Mouse (Mus musculus) adrenal gland (tissue): ENCODE measurements around the gene Dsp.

Experiments
- intact Hi-C: fragments of 180-260 bp; cut with DNase I; formaldehyde crosslinking; loops from one replicate; pipeline ENCODE4 v1.15.1; 2025
- long read RNA-seq, 2 experiments: library from polyadenylated mRNA; unstranded; transcript quantifications; one replicate each; pipeline ENCODE4 v2.0.0; 2020; ENCODE audit warnings: borderline replicate concordance in 1 of 2; ENCODE audit not compliant: insufficient replicate concordance in 1 of 2

The Dsp gene
- long read RNA-seq, experiment 1, result 0 reads
- long read RNA-seq, experiment 2, result 0 reads

DNA sequence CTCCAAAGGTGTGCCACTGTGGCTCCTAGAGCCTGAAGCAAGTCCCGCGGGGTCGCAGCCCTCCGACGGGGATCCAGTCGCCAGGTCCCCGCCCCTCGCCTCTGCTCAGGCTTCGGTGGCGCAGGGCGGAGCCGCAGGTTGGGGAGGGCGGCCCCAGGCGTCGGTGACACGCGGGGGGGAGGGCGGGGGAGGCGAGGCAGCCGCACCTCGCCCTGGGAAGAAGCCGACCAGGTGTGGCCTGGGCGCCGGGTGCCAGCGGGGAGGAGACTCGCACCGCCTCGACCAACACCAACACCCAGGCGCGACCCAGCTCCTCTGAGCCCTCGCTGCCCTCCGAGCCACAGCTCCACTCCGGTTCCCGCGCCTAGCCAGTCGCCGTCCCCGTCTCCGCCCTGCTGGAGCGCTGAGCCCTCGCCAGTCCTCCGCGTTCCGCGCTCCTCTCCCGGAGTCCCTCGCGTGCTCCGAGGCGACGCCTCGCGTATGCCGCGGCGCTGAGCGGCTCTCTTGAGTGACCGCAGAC, at the start of gene Dsp:
Gene Dsp, plus strand, starts transcription at position 226 of the 520 bp plus-strand sequence.
- intact Hi-C loops, result no loop called here

- intact Hi-C loops, result no loop called here
Observed at GRCm38 (mm10) chr13:38103406-38103805, 47.7 kb upstream of the Dsp start.

GRCm38 (mm10) chr13:38104501-38104900, 46.6 kb upstream of the Dsp start:
- intact Hi-C loops, result no loop called here

- intact Hi-C loops, result no loop called here
Observed at GRCm38 (mm10) chr13:38109081-38109480, 42.0 kb upstream of the Dsp start.

DNA sequence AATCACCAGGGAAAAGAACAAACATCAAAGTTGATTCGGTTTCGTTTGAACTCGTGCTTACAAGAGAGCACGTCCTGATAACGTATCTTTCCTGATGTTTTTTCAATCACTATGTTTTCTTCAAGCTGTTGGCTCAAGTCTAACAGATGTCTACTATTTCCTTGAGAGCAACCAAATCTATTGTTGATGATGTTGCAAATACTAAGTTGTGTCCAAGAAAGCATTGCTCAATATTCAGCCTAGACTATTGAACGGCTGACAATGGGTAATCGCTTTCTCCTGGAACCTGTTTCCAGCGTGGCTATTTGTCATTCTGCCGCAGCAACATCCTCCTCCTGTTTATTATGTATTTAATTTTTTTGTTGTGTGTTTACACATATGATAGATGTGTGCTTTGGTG, 28.8 kb upstream of the Dsp start:
- intact Hi-C loops, result no loop called here

- intact Hi-C loops, result no loop called here
Observed at GRCm38 (mm10) chr13:38123666-38124065, 27.4 kb upstream of the Dsp start.

DNA sequence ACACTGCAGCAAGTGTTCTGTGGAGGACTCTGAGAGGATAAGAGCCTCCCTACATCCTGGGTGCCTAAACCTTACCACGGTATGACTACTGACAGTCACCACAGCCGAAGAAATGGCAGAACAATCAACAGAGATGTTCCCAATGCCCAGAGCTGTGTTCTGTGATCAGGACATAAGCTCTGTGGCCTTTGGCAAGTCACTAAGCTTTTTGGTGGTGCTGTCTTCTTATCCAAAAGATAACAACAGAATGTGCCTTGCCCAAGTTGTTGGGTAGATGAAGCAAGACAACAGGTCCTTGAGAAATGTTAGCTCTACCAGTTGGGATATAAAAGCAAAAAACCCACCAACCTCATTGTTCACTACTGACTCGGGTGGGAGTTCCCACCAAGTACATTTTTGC, 23.4 kb upstream of the Dsp start:
- intact Hi-C loops, result no loop called here

- intact Hi-C loops, result no loop called here
Observed at GRCm38 (mm10) chr13:38128246-38128645, 22.8 kb upstream of the Dsp start.

- intact Hi-C loops, result no loop called here
Observed at GRCm38 (mm10) chr13:38129492-38129891, 21.6 kb upstream of the Dsp start.

- intact Hi-C loops, result no loop called here
Observed at GRCm38 (mm10) chr13:38130116-38130515, 21.0 kb upstream of the Dsp start.

- intact Hi-C loops, result no loop called here
Observed at GRCm38 (mm10) chr13:38133016-38133528, 18.0 kb upstream of the Dsp start.

GRCm38 (mm10) chr13:38140521-38140920, 10.6 kb upstream of the Dsp start:
- intact Hi-C loops, result no loop called here

- intact Hi-C loops, result no loop called here
Observed at GRCm38 (mm10) chr13:38144962-38145713, 6.0 kb upstream of the Dsp start.

DNA sequence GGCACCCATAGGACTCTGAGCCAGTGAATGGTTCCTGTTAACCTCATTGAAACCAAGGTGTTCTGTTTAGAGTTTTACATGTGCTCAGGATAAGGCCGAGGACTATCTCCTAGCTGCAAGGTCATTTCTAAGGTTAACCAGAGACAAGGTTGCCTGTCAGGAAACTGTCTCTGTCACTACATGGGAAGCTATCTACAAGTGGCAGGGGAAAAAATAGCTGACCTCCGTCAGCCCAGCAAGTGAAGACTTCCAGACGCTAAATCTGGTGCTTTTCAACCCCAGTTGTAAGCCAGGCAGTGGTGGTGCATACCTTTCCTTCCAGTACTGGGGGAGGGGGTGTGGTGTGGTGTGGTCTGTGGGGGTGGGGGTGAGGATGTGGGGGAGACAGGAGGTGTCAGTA, 2.7 kb upstream of the Dsp start:
- intact Hi-C loops, result no loop called here

DNA sequence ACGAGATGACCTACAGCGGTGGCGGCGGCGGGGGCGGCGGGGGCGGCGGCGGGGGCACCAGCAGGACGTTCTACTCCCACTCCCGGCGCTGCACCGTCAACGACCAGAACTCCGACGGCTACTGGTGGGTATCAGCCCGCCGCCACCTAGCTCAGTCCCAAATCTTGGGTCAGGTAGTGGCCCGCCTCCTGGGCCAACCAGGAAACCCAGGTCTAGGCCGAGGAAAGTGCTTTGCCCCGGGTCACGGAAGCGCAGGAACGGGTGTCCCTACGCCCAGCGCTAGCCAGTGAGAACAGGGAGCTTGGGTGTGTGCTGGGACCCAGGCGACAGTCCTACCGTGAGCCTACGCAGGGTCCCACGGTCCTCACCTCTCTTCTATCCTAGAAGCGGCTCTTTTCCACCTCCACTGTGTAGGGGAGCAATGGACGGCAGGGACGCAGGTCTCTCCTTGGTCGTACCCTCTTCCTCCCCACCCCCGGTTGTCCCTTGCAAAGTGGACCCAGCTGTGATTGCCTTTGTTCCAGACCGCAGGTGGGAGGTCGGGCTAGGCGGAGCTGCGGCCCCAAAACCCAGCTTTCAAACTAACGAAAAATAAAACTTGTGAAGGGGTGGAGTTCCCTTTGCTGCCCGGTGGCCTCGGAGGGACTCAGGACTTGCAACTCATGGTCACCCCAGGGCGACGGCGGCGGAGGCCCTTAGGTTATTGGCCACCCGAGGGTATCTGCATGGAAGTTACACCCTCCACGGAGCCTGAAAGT, 756 bp downstream of the Dsp start:
- intact Hi-C loops, result no loop called here

GRCm38 (mm10) chr13:38152429-38153035, 1.4 kb downstream of the Dsp start:
- intact Hi-C loops, result no loop called here

DNA sequence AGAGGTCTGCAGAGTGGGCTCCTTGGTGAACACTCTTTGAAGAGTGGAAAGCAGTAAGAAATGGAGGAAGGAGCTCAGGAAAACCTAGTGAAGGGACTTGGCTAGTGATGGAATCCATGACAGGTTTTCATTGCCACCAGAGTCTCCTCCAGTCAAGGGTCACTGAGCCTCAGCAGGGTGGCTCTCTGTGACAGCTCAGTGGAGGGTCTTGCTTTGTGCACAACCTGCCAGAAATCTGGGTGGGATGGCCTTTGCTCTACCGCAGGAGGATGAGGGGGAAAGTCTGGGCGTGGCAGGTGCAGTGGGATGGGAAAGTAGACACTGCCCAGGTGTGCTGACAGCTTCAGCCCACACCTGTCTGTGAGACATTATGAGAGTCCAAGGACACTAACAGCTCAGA, 4.4 kb downstream of the Dsp start:
- intact Hi-C loops, result no loop called here

DNA sequence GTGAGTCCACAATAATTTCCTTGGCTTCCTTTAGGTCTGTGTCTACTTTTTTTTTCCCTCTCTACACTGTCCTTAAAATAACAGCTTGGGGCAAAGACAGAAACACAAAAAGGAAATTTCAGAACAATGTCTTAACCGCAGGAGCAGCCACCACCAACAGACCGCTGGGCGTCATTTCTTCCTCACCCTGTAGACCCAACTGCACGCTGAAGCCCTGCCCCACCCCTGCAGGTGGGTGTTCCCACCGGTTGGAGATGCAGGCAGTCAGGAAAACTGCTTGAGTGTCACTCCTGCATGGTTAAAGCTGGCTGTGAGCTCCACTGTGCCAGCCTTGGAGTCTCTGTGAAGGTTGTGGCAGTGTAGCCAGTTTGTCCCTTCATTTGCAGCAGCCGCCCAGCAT, 6.5 kb downstream of the Dsp start:
- intact Hi-C loops, result no loop called here

DNA sequence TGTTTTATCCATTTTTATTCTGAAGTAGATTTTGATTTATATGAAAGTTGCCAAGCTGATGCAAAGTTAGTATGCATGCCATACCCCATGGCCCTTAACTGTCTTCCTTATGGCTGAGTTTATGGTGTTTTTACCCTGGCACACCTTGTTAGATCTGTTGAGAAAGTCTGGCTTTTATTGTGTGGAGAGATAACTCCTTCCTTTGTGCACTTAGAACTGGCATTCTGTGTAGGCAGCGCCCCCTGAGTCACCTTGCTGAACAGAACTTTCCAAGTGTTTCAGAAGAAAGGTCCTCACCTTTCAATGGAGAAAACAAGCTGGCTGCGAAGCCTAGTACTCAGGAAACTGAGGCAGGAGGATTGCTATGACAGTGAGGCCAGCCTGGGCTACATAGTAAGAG, 10.9 kb downstream of the Dsp start:
- intact Hi-C loops, result no loop called here

DNA sequence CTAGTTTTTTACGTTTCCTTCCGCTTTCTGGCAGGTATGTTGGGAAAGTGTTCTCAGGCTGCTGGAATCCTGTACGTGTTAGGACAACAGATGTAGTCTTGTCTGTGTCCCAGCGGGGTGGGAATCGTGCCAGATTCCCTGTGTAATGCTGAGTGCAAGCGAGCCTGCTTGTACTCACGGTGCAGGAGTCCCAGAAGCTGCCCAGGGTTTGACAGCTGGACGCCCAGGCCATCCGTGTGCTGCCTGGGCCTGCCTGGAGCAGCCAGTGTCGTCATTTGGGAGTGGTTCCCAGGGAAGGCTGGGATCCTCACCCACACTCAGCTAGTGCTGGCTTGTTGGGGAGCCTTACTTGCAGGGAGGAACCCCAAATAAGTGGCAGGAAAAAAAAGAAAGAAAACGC, 11.6 kb downstream of the Dsp start:
- intact Hi-C loops, result no loop called here

DNA sequence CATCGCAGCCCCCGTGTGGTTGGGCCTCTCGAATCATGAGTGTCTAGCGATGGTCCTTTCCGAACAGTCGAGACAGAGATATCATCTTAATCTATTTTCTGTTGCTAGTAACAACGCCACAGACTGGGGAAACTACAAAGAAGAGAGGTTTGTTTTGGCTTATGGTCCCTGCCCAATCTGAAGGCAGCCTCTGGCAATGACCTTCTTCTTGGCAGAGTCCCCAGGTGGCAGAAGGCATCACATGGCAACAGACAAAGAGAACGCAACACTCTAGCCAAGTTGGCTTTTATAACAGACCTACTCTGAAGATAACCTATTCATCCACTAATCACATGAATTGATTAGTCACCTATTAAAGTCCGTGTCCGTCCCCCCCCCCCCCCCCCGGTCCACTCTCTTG, 13.8 kb downstream of the Dsp start:
- intact Hi-C loops, result no loop called here

- intact Hi-C loops, result no loop called here
Observed at GRCm38 (mm10) chr13:38167056-38167455, 16.0 kb downstream of the Dsp start.
